Mouse (Mus musculus): Measurements from ENCODE around the gene Epha10. TPM values are rescaled to one million over a fixed set of nuclear protein-coding genes. Genes with fewer than 3 reads are reported as not detected.

Gene Epha10
- total and polyA plus RNA-seq, 3 experiments = 0.16 TPM; not detected in 2

GRCm38 (mm10) chr4:124849631-124850260 lies 31.0 kb upstream of the Epha10 start:
- Histone ChIP-seq H3K27me3 (ENCODE audit: insufficient read depth, low read length) (no peaks in the 10 kb centered on the region), H3K36me3 (replicated peaks) (peaks cover 76% of the 10 kb centered on the region), H3K4me1 (ENCODE audit: insufficient read depth, low read depth, low read length) (peaks cover 48% of the 10 kb centered on the region), H3K4me3 (ENCODE audit: low read depth, low read length) (peak overlapping the region; percentile 97), H3K9me3 (replicated peaks) (no peaks in the 10 kb centered on the region)
- ATAC-seq (ENCODE audit: extremely low read depth, insufficient number of reproducible peaks, low FRiP score, poor library complexity, severe bottlenecking) (no peak; the same call in 1 of the 2 replicates), DNase-seq (ENCODE audit: low spot score) (no peak)
- TF ChIP-seq GATA2 (IDR thresholded peaks at IDR 0.05; ENCODE audit: borderline replicate concordance, low read depth, low read length) = no peak
- no peak for TF ChIP-seq POLR2AphosphoS5 (IDR thresholded peaks at IDR 0.05; ENCODE audit: insufficient replicate concordance, low read depth, low read length)
- TF ChIP-seq CTCF (IDR thresholded peaks at IDR 0.05; ENCODE audit: low read depth, low read length) = no peak
- TF ChIP-seq TAL1 (conservative IDR thresholded peaks at IDR 0.05; ENCODE audit: low read depth, low read length) = no peak
- no peak for TF ChIP-seq GATA1 (IDR thresholded peaks at IDR 0.05; ENCODE audit: borderline replicate concordance, low read length)

GRCm38 (mm10) chr4:124850261-124850913 lies 30.3 kb upstream of the Epha10 start, which contains the start of gene Yrdc:
TSS of gene Yrdc (plus strand) at chr4:124850679.
- Histone ChIP-seq H3K9me3 (replicated peaks) (no peaks in the 10 kb centered on the region), H3K36me3 (replicated peaks) (peaks cover 75% of the 10 kb centered on the region), H3K4me1 (ENCODE audit: insufficient read depth, low read depth, low read length) (peaks cover 48% of the 10 kb centered on the region), H3K4me3 (ENCODE audit: low read depth, low read length) (peak within 1 kb of the TSS; percentile 97), H3K27me3 (ENCODE audit: insufficient read depth, low read length) (no peaks in the 10 kb centered on the region)
- ATAC-seq (ENCODE audit: extremely low read depth, insufficient number of reproducible peaks, low FRiP score, poor library complexity, severe bottlenecking) (peak; percentile 54), DNase-seq (ENCODE audit: low spot score) (peak; percentile 94)
- no peak for TF ChIP-seq POLR2AphosphoS5 (IDR thresholded peaks at IDR 0.05; ENCODE audit: insufficient replicate concordance, low read depth, low read length)
- TF ChIP-seq TAL1 (conservative IDR thresholded peaks at IDR 0.05; ENCODE audit: low read depth, low read length) = no peak
- no peak for TF ChIP-seq CTCF (IDR thresholded peaks at IDR 0.05; ENCODE audit: low read depth, low read length)

GRCm38 (mm10) chr4:124850933-124851658 lies 29.6 kb upstream of the Epha10 start, which contains the start of gene 1110065P20Rik:
TSS of gene 1110065P20Rik (minus strand) at chr4:124851196.
- no peaks in the 10 kb centered on the region for H3K27me3 ChIP-seq (ENCODE audit: insufficient read depth, low read length)
- peaks cover 76% of the 10 kb centered on the region for H3K36me3 ChIP-seq (replicated peaks)
- H3K4me3 ChIP-seq (ENCODE audit: low read depth, low read length) = peak within 1 kb of the TSS; percentile 97
- ATAC-seq (ENCODE audit: extremely low read depth, insufficient number of reproducible peaks, low FRiP score, poor library complexity, severe bottlenecking) (peak; percentile 55), DNase-seq (ENCODE audit: low spot score) (peak; percentile 89)
- TF ChIP-seq CTCF (IDR thresholded peaks at IDR 0.05; ENCODE audit: low read depth, low read length) (no peak), GATA1 (IDR thresholded peaks at IDR 0.05; ENCODE audit: borderline replicate concordance, low read length) (no peak)
- H3K4me1 ChIP-seq (ENCODE audit: insufficient read depth, low read depth, low read length) = peaks cover 47% of the 10 kb centered on the region
- no peaks in the 10 kb centered on the region for H3K9me3 ChIP-seq (replicated peaks)

GRCm38 (mm10) chr4:124856294-124856693 lies 24.4 kb upstream of the Epha10 start:
- H3K36me3 ChIP-seq (replicated peaks) = peaks cover 74% of the 10 kb centered on the region
- H3K4me3 ChIP-seq (ENCODE audit: low read depth, low read length) = no peak overlapping the region
- TF ChIP-seq GATA2 (IDR thresholded peaks at IDR 0.05; ENCODE audit: borderline replicate concordance, low read depth, low read length) (no peak), CTCF (IDR thresholded peaks at IDR 0.05; ENCODE audit: low read depth, low read length) (no peak), POLR2AphosphoS5 (IDR thresholded peaks at IDR 0.05; ENCODE audit: insufficient replicate concordance, low read depth, low read length) (no peak), GATA1 (IDR thresholded peaks at IDR 0.05; ENCODE audit: borderline replicate concordance, low read length) (no peak), TAL1 (conservative IDR thresholded peaks at IDR 0.05; ENCODE audit: low read depth, low read length) (no peak)
- no peak for DNase-seq (ENCODE audit: low spot score)
- no peaks in the 10 kb centered on the region for H3K27me3 ChIP-seq (ENCODE audit: insufficient read depth, low read length)
- peaks cover 2% of the 10 kb centered on the region for H3K9me3 ChIP-seq (replicated peaks)
- peaks cover 22% of the 10 kb centered on the region for H3K4me1 ChIP-seq (ENCODE audit: insufficient read depth, low read depth, low read length)
- no peak for ATAC-seq (ENCODE audit: extremely low read depth, insufficient number of reproducible peaks, low FRiP score, poor library complexity, severe bottlenecking)

- DNase-seq (ENCODE audit: low spot score) = no peak
- peaks cover 55% of the 10 kb centered on the region for H3K36me3 ChIP-seq (replicated peaks)
- peaks cover 16% of the 10 kb centered on the region for H3K9me3 ChIP-seq (replicated peaks)
- H3K27me3 ChIP-seq (ENCODE audit: insufficient read depth, low read length) = no peaks in the 10 kb centered on the region
- TF ChIP-seq POLR2AphosphoS5 (IDR thresholded peaks at IDR 0.05; ENCODE audit: insufficient replicate concordance, low read depth, low read length) = no peak
- no peak for TF ChIP-seq GATA1 (IDR thresholded peaks at IDR 0.05; ENCODE audit: borderline replicate concordance, low read length)
- no peak for TF ChIP-seq CTCF (IDR thresholded peaks at IDR 0.05; ENCODE audit: low read depth, low read length)
- TF ChIP-seq GATA2 (IDR thresholded peaks at IDR 0.05; ENCODE audit: borderline replicate concordance, low read depth, low read length) = no peak
- no peak for TF ChIP-seq TAL1 (conservative IDR thresholded peaks at IDR 0.05; ENCODE audit: low read depth, low read length)
- ATAC-seq (ENCODE audit: extremely low read depth, insufficient number of reproducible peaks, low FRiP score, poor library complexity, severe bottlenecking) = no peak
- H3K4me3 ChIP-seq (ENCODE audit: low read depth, low read length) = no peak overlapping the region
- peaks cover 2% of the 10 kb centered on the region; the same call in 1 of the 2 replicates for H3K4me1 ChIP-seq (ENCODE audit: insufficient read depth, low read depth, low read length)
Measured at GRCm38 (mm10) chr4:124858370-124858769, 22.3 kb upstream of the Epha10 start.

- DNase-seq (ENCODE audit: low spot score) (peak; percentile 46), ATAC-seq (ENCODE audit: extremely low read depth, insufficient number of reproducible peaks, low FRiP score, poor library complexity, severe bottlenecking) (no peak)
- Histone ChIP-seq H3K4me3 (ENCODE audit: low read depth, low read length) (no peak overlapping the region), H3K36me3 (replicated peaks) (peaks cover 35% of the 10 kb centered on the region), H3K27me3 (ENCODE audit: insufficient read depth, low read length) (no peaks in the 10 kb centered on the region), H3K9me3 (replicated peaks) (peaks cover 16% of the 10 kb centered on the region), H3K4me1 (ENCODE audit: insufficient read depth, low read depth, low read length) (no peaks in the 10 kb centered on the region)
- TF ChIP-seq TAL1 (conservative IDR thresholded peaks at IDR 0.05; ENCODE audit: low read depth, low read length) (no peak), GATA2 (IDR thresholded peaks at IDR 0.05; ENCODE audit: borderline replicate concordance, low read depth, low read length) (no peak), GATA1 (IDR thresholded peaks at IDR 0.05; ENCODE audit: borderline replicate concordance, low read length) (no peak), CTCF (IDR thresholded peaks at IDR 0.05; ENCODE audit: low read depth, low read length) (no peak), POLR2AphosphoS5 (IDR thresholded peaks at IDR 0.05; ENCODE audit: insufficient replicate concordance, low read depth, low read length) (no peak)
Measured at GRCm38 (mm10) chr4:124860446-124860845, 20.3 kb upstream of the Epha10 start.

Measured in G1E (cell line).